ENCODE assay signal across 14 mouse cellular contexts in genomic region chr5:54894496-54895250, GRCm38 (mm10).
DNase-seq lines count a peak whose midpoint lies in the region; ATAC-seq lines count a peak whose summit lies in the region.
"Had no signal": no experiment of that assay in that cellular context is flagged by ENCODE, and none has a peak within 500 bp of the region (broad histone marks: within the 10 kb centered on the region; RNA-seq: fewer than 3 reads in every experiment).

No protein-coding gene starts in this region.

- peak; percentile 3 to 4 for DNase-seq in cerebellum, postnatal 10 days
- no peak for DNase-seq in cerebellum, adult 8-10 months
- DNase-seq in right cerebral cortex, adult 2 months (ENCODE audit: low spot score in 2 of 2), result peak; percentile 8 to 28
- DNase-seq in right cerebral cortex, adult 18-20 months, result no peak
- peak; percentile 59 for DNase-seq in midbrain, embryonic 14.5 days
- no peak for DNase-seq in thymus, postnatal 4 days
- no peak for DNase-seq in adrenal gland, postnatal 10 days
- DNase-seq in embryo, embryonic 9.5 days (ENCODE audit: extremely low spot score), result no peak
- DNase-seq: cerebellum, adult 2 months; heart, adult 11 months; liver, embryonic 13.5 days; lung, postnatal 10 days had no signal

- 0 out of 2 replicates have a peak overlapping the region, but pooled peaks have one; percentile 31 for H3K9ac ChIP-seq in midbrain, embryonic 14.5 days (replicated peaks; ENCODE audit: low read length)
- H3K9ac ChIP-seq: heart, embryonic 15.5 days; liver, embryonic 13.5 days had no signal

- no peaks in the 10 kb centered on the region for H3K36me3 ChIP-seq in midbrain, embryonic 14.5 days (ENCODE audit: control insufficient read depth, insufficient read depth, low read length)
- H3K36me3 ChIP-seq: heart, embryonic 15.5 days; liver, embryonic 13.5 days had no signal

- peaks cover 12% of the 10 kb centered on the region; the same call in 1 of the 2 replicates for H3K4me1 ChIP-seq in midbrain, embryonic 14.5 days (ENCODE audit: control insufficient read depth, insufficient read depth, low read length)
- H3K4me1 ChIP-seq: heart, embryonic 15.5 days; liver, embryonic 13.5 days had no signal

- 53% methylated on average over 10 of the region's 10 CpGs for WGBS in midbrain, embryonic 14.5 days

- H3K4me2 ChIP-seq in midbrain, embryonic 14.5 days (ENCODE audit: low read length), result peak overlapping the region; percentile 29; the same call in 1 of the 2 replicates
- H3K4me2 ChIP-seq: heart, embryonic 15.5 days; liver, embryonic 13.5 days had no signal

- no peaks in the 10 kb centered on the region for H3K9me3 ChIP-seq in midbrain, embryonic 14.5 days (ENCODE audit: control insufficient read depth, low read length)
- H3K9me3 ChIP-seq: heart, embryonic 15.5 days; liver, embryonic 13.5 days had no signal

- peak; percentile 27; the same call in 1 of the 2 replicates for ATAC-seq in midbrain, embryonic 14.5 days (ENCODE audit: low FRiP score, low TSS enrichment)

- no peaks in the 10 kb centered on the region for H3K27me3 ChIP-seq in midbrain, embryonic 14.5 days (ENCODE audit: control insufficient read depth, insufficient read depth, low read length)
- H3K27me3 ChIP-seq: CH12.LX; heart, embryonic 15.5 days; liver, embryonic 13.5 days had no signal

- H3K27ac ChIP-seq in midbrain, embryonic 14.5 days (replicated peaks; ENCODE audit: low read depth, low read length), result peak overlapping the region; percentile 62
- H3K27ac ChIP-seq: heart, embryonic 15.5 days; liver, embryonic 13.5 days had no signal

- no peak overlapping the region for H3K4me3 ChIP-seq in midbrain, embryonic 14.5 days (replicated peaks; ENCODE audit: low read depth, low read length)
- H3K4me3 ChIP-seq: heart, embryonic 15.5 days; liver, embryonic 13.5 days had no signal

Comparison
In these comparisons a context has a peak if more than half of its experiments do, and no peak if none do; other contexts are left out.
1. DNase-seq: peak in cerebellum, postnatal 10 days (2 of 2), right cerebral cortex, adult 2 months (2 of 2) and midbrain, embryonic 14.5 days (single experiment); none in cerebellum, adult 8-10 months (single experiment), right cerebral cortex, adult 18-20 months (single experiment), thymus, postnatal 4 days (single experiment), adrenal gland, postnatal 10 days (single experiment) and embryo, embryonic 9.5 days (single experiment).